Mouse (Mus musculus) T-helper 2 cell (primary cell): Measurements from ENCODE around the gene Olfr299.

Experiments
- in situ Hi-C: fragments of 300-600 bp; cut with MboI, MseI; formaldehyde crosslinking; loops from one replicate; pipeline ENCODE4 v1.15.1; 2025; ENCODE audit warnings: high pct_unique_total_duplicates

The Olfr299 gene

DNA sequence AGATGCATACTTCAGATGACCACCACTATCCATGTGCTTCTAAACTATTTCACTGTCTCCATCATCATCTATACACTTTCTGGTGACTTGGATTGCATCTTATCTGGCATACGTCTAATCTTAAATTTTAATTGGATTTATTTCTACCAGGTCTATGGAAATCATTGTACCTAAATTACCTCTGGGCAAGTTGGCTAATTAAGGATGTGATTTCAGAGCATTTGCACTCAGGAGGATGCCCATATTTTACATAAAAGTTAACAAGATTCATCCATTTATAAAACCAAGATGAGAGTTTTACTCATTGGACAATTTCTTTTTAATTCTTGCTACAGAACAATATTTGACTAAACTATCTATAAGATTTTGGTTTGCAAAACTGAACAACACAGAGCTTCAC, at the start of gene Olfr299:
Olfr299 (plus strand) TSS at position 301 of the 400 bp plus-strand sequence.
- in situ Hi-C loops = no loop called here

DNA sequence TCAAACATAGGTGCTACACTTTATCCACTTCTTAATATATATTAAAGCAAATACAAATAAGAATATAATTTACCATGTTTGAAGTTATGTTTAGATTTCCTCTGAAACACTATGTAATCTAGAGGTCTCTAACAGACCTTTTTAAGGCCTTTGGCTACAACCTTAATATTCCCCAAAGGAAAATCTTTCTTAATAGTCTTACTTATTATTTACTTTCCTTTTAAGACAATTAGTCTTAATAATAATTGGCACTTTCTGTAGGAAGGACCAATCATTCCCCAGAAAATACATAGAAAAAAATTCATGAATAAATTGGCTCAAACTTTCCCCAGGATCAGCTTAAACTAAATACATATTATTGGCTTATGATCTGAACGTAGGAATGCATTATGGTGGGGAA, 32.7 kb downstream of the Olfr299 start, which contains the start of gene Olfr298:
Olfr298 (minus strand) TSS at position 101 of the 400 bp plus-strand sequence.
- in situ Hi-C loops = no loop called here
